22 mouse cellular contexts compared by ENCODE assay signal in genomic region chr5:44643079-44643478, GRCm38 (mm10).
DNase-seq lines count a peak whose midpoint lies in the region; ATAC-seq lines count a peak whose summit lies in the region.
"Had no signal": no experiment of that assay in that cellular context is flagged by ENCODE, and none has a peak within 500 bp of the region (broad histone marks: within the 10 kb centered on the region; RNA-seq: fewer than 3 reads in every experiment).

No protein-coding gene starts in this region.

- no peaks in the 10 kb centered on the region for H3K9me3 ChIP-seq in forebrain, embryonic 11.5 days (ENCODE audit: control insufficient read depth, low read length)
- no peaks in the 10 kb centered on the region for H3K9me3 ChIP-seq in forebrain, embryonic 14.5 days (replicated peaks; ENCODE audit: control insufficient read depth, low read length)
- H3K9me3 ChIP-seq in heart, embryonic 11.5 days (replicated peaks; ENCODE audit: control insufficient read depth, low read length), result no peaks in the 10 kb centered on the region
- no peaks in the 10 kb centered on the region for H3K9me3 ChIP-seq in hindbrain, embryonic 11.5 days (ENCODE audit: control insufficient read depth, low read length)
- no peaks in the 10 kb centered on the region for H3K9me3 ChIP-seq in hindbrain, embryonic 10.5 days
- H3K9me3 ChIP-seq: G1E had no signal

- H3K4me2 ChIP-seq in forebrain, embryonic 11.5 days (ENCODE audit: low read depth, low read length, severe bottlenecking), result no peak overlapping the region
- H3K4me2 ChIP-seq in forebrain, embryonic 14.5 days (ENCODE audit: low read length), result no peak overlapping the region
- H3K4me2 ChIP-seq in heart, embryonic 11.5 days, result no peak overlapping the region
- H3K4me2 ChIP-seq in hindbrain, embryonic 11.5 days (replicated peaks; ENCODE audit: low read depth, low read length), result no peak overlapping the region

- no peak overlapping the region for H3K27ac ChIP-seq in forebrain, embryonic 11.5 days (ENCODE audit: low read depth, low read length)
- H3K27ac ChIP-seq in forebrain, embryonic 14.5 days (ENCODE audit: low read depth, low read length), result no peak overlapping the region
- H3K27ac ChIP-seq in heart, embryonic 11.5 days (ENCODE audit: low read depth, low read length), result no peak overlapping the region
- no peak overlapping the region for H3K27ac ChIP-seq in hindbrain, embryonic 11.5 days (ENCODE audit: low read depth, low read length)
- H3K27ac ChIP-seq in hindbrain, embryonic 10.5 days, result no peak overlapping the region

- no peaks in the 10 kb centered on the region for H3K36me3 ChIP-seq in forebrain, embryonic 11.5 days (ENCODE audit: control insufficient read depth, insufficient read depth, low read length)
- H3K36me3 ChIP-seq in forebrain, embryonic 14.5 days (ENCODE audit: control insufficient read depth, insufficient read depth, low read length), result no peaks in the 10 kb centered on the region
- H3K36me3 ChIP-seq in heart, embryonic 11.5 days (ENCODE audit: control insufficient read depth, insufficient read depth, low read length), result no peaks in the 10 kb centered on the region
- H3K36me3 ChIP-seq in hindbrain, embryonic 11.5 days (ENCODE audit: control insufficient read depth, insufficient read depth, low read length), result no peaks in the 10 kb centered on the region
- no peaks in the 10 kb centered on the region for H3K36me3 ChIP-seq in hindbrain, embryonic 10.5 days
- H3K36me3 ChIP-seq: G1E had no signal

- no peak overlapping the region for H3K9ac ChIP-seq in forebrain, embryonic 11.5 days (ENCODE audit: low read length)
- no peak overlapping the region for H3K9ac ChIP-seq in forebrain, embryonic 14.5 days (ENCODE audit: low read length)
- no peak overlapping the region for H3K9ac ChIP-seq in heart, embryonic 11.5 days (ENCODE audit: low read depth, low read length)
- no peak overlapping the region for H3K9ac ChIP-seq in hindbrain, embryonic 11.5 days (ENCODE audit: low read depth, low read length)

- H3K27me3 ChIP-seq in forebrain, embryonic 11.5 days (ENCODE audit: control insufficient read depth, insufficient read depth, low read length), result no peaks in the 10 kb centered on the region
- no peaks in the 10 kb centered on the region for H3K27me3 ChIP-seq in forebrain, embryonic 14.5 days (replicated peaks; ENCODE audit: control insufficient read depth, insufficient read depth, low read length)
- H3K27me3 ChIP-seq in heart, embryonic 11.5 days (ENCODE audit: control insufficient read depth, insufficient read depth, low read length), result no peaks in the 10 kb centered on the region
- no peaks in the 10 kb centered on the region for H3K27me3 ChIP-seq in hindbrain, embryonic 11.5 days (ENCODE audit: control insufficient read depth, insufficient read depth, low read length)
- H3K27me3 ChIP-seq in hindbrain, embryonic 10.5 days (ENCODE audit: insufficient read depth, poor library complexity, severe bottlenecking), result no peaks in the 10 kb centered on the region
- H3K27me3 ChIP-seq: CH12.LX had no signal

- H3K4me1 ChIP-seq in forebrain, embryonic 11.5 days (replicated peaks; ENCODE audit: control insufficient read depth, insufficient read depth, low read length), result peaks cover 3% of the 10 kb centered on the region; the same call in 1 of the 2 replicates
- peaks cover 11% of the 10 kb centered on the region for H3K4me1 ChIP-seq in forebrain, embryonic 14.5 days (ENCODE audit: control insufficient read depth, insufficient read depth, low read length)
- peaks cover 6% of the 10 kb centered on the region; the same call in 1 of the 2 replicates for H3K4me1 ChIP-seq in heart, embryonic 11.5 days (ENCODE audit: control insufficient read depth, insufficient read depth, low read length)
- no peaks in the 10 kb centered on the region for H3K4me1 ChIP-seq in hindbrain, embryonic 11.5 days (replicated peaks; ENCODE audit: control insufficient read depth, insufficient read depth, low read length)
- peaks cover 27% of the 10 kb centered on the region for H3K4me1 ChIP-seq in hindbrain, embryonic 10.5 days (replicated peaks)

- 42% methylated on average over 3 of the region's 3 CpGs for WGBS in forebrain, embryonic 11.5 days
- WGBS in forebrain, embryonic 14.5 days, result 15% methylated on average over 3 of the region's 3 CpGs
- 74% methylated on average over 3 of the region's 3 CpGs for WGBS in heart, embryonic 11.5 days (ENCODE audit: insufficient replicate concordance)
- 46% methylated on average over 3 of the region's 3 CpGs for WGBS in hindbrain, embryonic 11.5 days
- WGBS in hindbrain, embryonic 10.5 days, result 49% methylated on average over 3 of the region's 3 CpGs

- peak; percentile 59; the same call in 1 of the 2 replicates for ATAC-seq in forebrain, embryonic 11.5 days (replicated peaks; ENCODE audit: low FRiP score)
- no peak for ATAC-seq in forebrain, embryonic 14.5 days
- no peak for ATAC-seq in heart, embryonic 11.5 days (replicated peaks; ENCODE audit: insufficient number of reproducible peaks, low FRiP score, low TSS enrichment)
- ATAC-seq in hindbrain, embryonic 11.5 days (ENCODE audit: low FRiP score), result 0 out of 2 replicates have a peak, but pooled peaks have one; percentile 25
- ATAC-seq: activated CD4-positive, CD25-positive, alpha-beta regulatory T cell, adult 4 months; CD4-positive, CD25-positive, alpha-beta regulatory T cell, adult 4 months; Patski had no signal

- H3K4me3 ChIP-seq in forebrain, embryonic 11.5 days (ENCODE audit: low read depth, low read length), result no peak overlapping the region
- no peak overlapping the region for H3K4me3 ChIP-seq in forebrain, embryonic 14.5 days (ENCODE audit: low read depth, low read length)
- no peak overlapping the region for H3K4me3 ChIP-seq in heart, embryonic 11.5 days (ENCODE audit: low read depth, low read length)
- no peak overlapping the region for H3K4me3 ChIP-seq in hindbrain, embryonic 11.5 days (ENCODE audit: low read depth, low read length)
- no peak overlapping the region for H3K4me3 ChIP-seq in hindbrain, embryonic 10.5 days

- DNase-seq in forebrain, embryonic 11.5 days (ENCODE audit: low spot score), result no peak
- no peak for DNase-seq in forebrain, embryonic 14.5 days (ENCODE audit: low spot score)
- DNase-seq in heart, adult 11 months, result peak; percentile 2
- no peak for DNase-seq in hindbrain, embryonic 11.5 days (ENCODE audit: low spot score)
- no peak for DNase-seq in hindbrain, embryonic 10.5 days (ENCODE audit: low spot score)
- DNase-seq in retina, postnatal 1 day, result peak; percentile 66
- DNase-seq in retina, embryonic 14.5 days (ENCODE audit: low spot score), result no peak
- DNase-seq: adrenal gland, adult 2 months; adrenal gland, adult 8-10 months; adrenal gland, postnatal 10 days; adrenal gland, postnatal 14 days; adrenal gland, postnatal 25 days; adrenal gland, postnatal 36 days; B cell, adult 2 months; cerebellum, adult 11 months; cerebellum, adult 11-12 months had no signal

Comparison
In these comparisons a context has a peak if more than half of its experiments do, and no peak if none do; other contexts are left out.
1. ATAC-seq: peak in forebrain, embryonic 11.5 days (single experiment) and hindbrain, embryonic 11.5 days (single experiment); none in forebrain, embryonic 14.5 days (single experiment) and heart, embryonic 11.5 days (single experiment).
2. DNase-seq: peak in heart, adult 11 months (single experiment) and retina, postnatal 1 day (single experiment); none in forebrain, embryonic 11.5 days (single experiment), forebrain, embryonic 14.5 days (single experiment), hindbrain, embryonic 11.5 days (single experiment), hindbrain, embryonic 10.5 days (single experiment) and retina, embryonic 14.5 days (single experiment).